Mouse (Mus musculus) adrenal gland, adult 18-20 months (tissue): ENCODE results near the gene Bcs1l. TPM values are rescaled to one million over a fixed set of nuclear protein-coding genes. Genes with fewer than 3 reads are reported as not detected.

Source experiments
- DNase-seq, 2 experiments: peaks; one replicate each; pipeline ENCODE4 v3.0.0; 2021 to 2022; ENCODE audit warnings: low spot score in 2 of 2
- long read RNA-seq, 2 experiments: library from polyadenylated mRNA; stranded (forward); transcript quantifications; one replicate each; pipeline ENCODE4 v2.0.0; 2021
- total RNA-seq, 2 experiments: library from RNA; stranded (reverse); gene quantifications; 1 replicate in 1 of 2; 2 replicates in 1 of 2; pipeline ENCODE4 v1.2.3; 2021

The Bcs1l gene
- 10 to 100 TPM; 27.0 to 31.0 TPM for total RNA-seq
- long read RNA-seq, experiment 1, transcript Bcs1l-203 (8 exons, 1,488 nt), result major isoform, 8 of 15 reads
- long read RNA-seq, experiment 1, partial matches to known transcripts, result 5 of 15 reads
- long read RNA-seq, experiment 1, other reads (novel, unspliced or antisense), result 0 of 15 reads
- long read RNA-seq, experiment 2, transcript Bcs1l-203 (8 exons, 1,488 nt), result major isoform, 16 of 29 reads
- long read RNA-seq, experiment 2, partial matches to known transcripts, result 7 of 29 reads
- long read RNA-seq, experiment 2, other reads (novel, unspliced or antisense), result 4 of 29 reads

- peak; percentile 95 to 97 for DNase-seq
Measured at GRCm38 (mm10) chr1:74587773-74588445, at the start of gene Bcs1l, which contains the start of gene Zfp142. Gene Bcs1l (plus strand): TSS chr1:74588289. Gene Zfp142 (minus strand): TSS chr1:74588246.

GRCm38 (mm10) chr1:74538650-74539049, 49.4 kb upstream of the Bcs1l start:
- DNase-seq, result no peak

GRCm38 (mm10) chr1:74542451-74542961, 45.6 kb upstream of the Bcs1l start, which contains the start of gene Plcd4:
Gene Plcd4 (plus strand): TSS chr1:74542888.
- DNase-seq, result no peak

- DNase-seq, result no peak
Measured at GRCm38 (mm10) chr1:74544184-74544583, 43.9 kb upstream of the Bcs1l start, which contains the start of gene Usp37. Gene Usp37 (minus strand): TSS chr1:74544284.

- no peak for DNase-seq
Measured at GRCm38 (mm10) chr1:74559061-74559460, 29.0 kb upstream of the Bcs1l start.

GRCm38 (mm10) chr1:74565834-74566233, 22.3 kb upstream of the Bcs1l start:
- no peak for DNase-seq

- DNase-seq, result no peak
Measured at GRCm38 (mm10) chr1:74569739-74570719, 18.1 kb upstream of the Bcs1l start.

GRCm38 (mm10) chr1:74582621-74583020, 5.5 kb upstream of the Bcs1l start:
- DNase-seq, result no peak

GRCm38 (mm10) chr1:74584616-74585398, 3.3 kb upstream of the Bcs1l start:
- no peak for DNase-seq

GRCm38 (mm10) chr1:74587233-74587772, 786 bp upstream of the Bcs1l start:
- DNase-seq, result no peak

GRCm38 (mm10) chr1:74594434-74594833, 6.3 kb downstream of the Bcs1l start:
- DNase-seq, result no peak

- DNase-seq, result no peak
Measured at GRCm38 (mm10) chr1:74600501-74601266, 12.6 kb downstream of the Bcs1l start.

GRCm38 (mm10) chr1:74601267-74601962, 13.3 kb downstream of the Bcs1l start, which contains the start of the genes Rnf25 and Stk36:
Gene Rnf25 (minus strand): TSS chr1:74601397.
Gene Stk36 (plus strand): TSS chr1:74601445.
- DNase-seq, result peak; percentile 79

GRCm38 (mm10) chr1:74624183-74624582, 36.1 kb downstream of the Bcs1l start:
- DNase-seq, result no peak

- DNase-seq, result no peak
Measured at GRCm38 (mm10) chr1:74626076-74626475, 38.0 kb downstream of the Bcs1l start.

- no peak for DNase-seq
Measured at GRCm38 (mm10) chr1:74628001-74628400, 39.9 kb downstream of the Bcs1l start.

GRCm38 (mm10) chr1:74632734-74633133, 44.6 kb downstream of the Bcs1l start:
- no peak for DNase-seq
